Mouse (Mus musculus) E14TG2a.4 (cell line): ENCODE measurements around the gene Oxld1.
A peak's percentile ranks its signal among the peaks of the same experiment; 100 is the strongest.

Source experiments
- H3K27me3 ChIP-seq: 2 replicates; pipeline ENCODE4 v1.6.1; 2014; ENCODE audit warnings: low read length, control low read depth; ENCODE audit not compliant: insufficient read depth
- H3K36me3 ChIP-seq: 2 replicates; pipeline ENCODE4 v1.6.1; 2014; ENCODE audit warnings: low read length, control low read depth; ENCODE audit not compliant: insufficient read depth
- H3K4me1 ChIP-seq: replicated peaks from 2 replicates; pipeline ENCODE4 v1.6.1; 2014; ENCODE audit warnings: low read depth, low read length, control low read depth
- H3K4me3 ChIP-seq: replicated peaks from 2 replicates; pipeline ENCODE4 v1.5.1; 2014; ENCODE audit warnings: mild to moderate bottlenecking, low read length
- H3K9me3 ChIP-seq: 2 replicates; pipeline ENCODE4 v1.6.1; 2014; ENCODE audit warnings: low read length, control low read depth
- CTCF ChIP-seq: conservative IDR thresholded peaks from 2 replicates; pipeline ENCODE4 v1.5.1; 2014; ENCODE audit warnings: low read length
- NANOG ChIP-seq: IDR thresholded peaks from 2 replicates; pipeline ENCODE4 v1.6.1; 2014; ENCODE audit warnings: borderline replicate concordance, low read length, mixed read lengths
- POU5F1 ChIP-seq: IDR thresholded peaks from 2 replicates; pipeline ENCODE4 v1.6.1; 2014; ENCODE audit warnings: low read length, borderline replicate concordance

Oxld1 gene

GRCm38 (mm10) chr11:120465521-120465920 is 7.7 kb upstream of the Oxld1 start:
- no peak for TF ChIP-seq NANOG
- no peak for TF ChIP-seq CTCF
- no peak for TF ChIP-seq POU5F1
- Histone ChIP-seq H3K36me3 (peaks cover 78% of the 10 kb centered on the region), H3K4me3 (no peak overlapping the region), H3K27me3 (no peaks in the 10 kb centered on the region), H3K9me3 (no peaks in the 10 kb centered on the region), H3K4me1 (peaks cover 36% of the 10 kb centered on the region)

- Histone ChIP-seq H3K4me3 (no peak overlapping the region), H3K9me3 (no peaks in the 10 kb centered on the region), H3K36me3 (peaks cover 76% of the 10 kb centered on the region), H3K4me1 (peaks cover 43% of the 10 kb centered on the region), H3K27me3 (no peaks in the 10 kb centered on the region)
- TF ChIP-seq POU5F1 (no peak), NANOG (no peak), CTCF (no peak)
Observed at GRCm38 (mm10) chr11:120464365-120464764, 6.5 kb upstream of the Oxld1 start.

GRCm38 (mm10) chr11:120463536-120463935 is 5.7 kb upstream of the Oxld1 start:
- H3K9me3 ChIP-seq = no peaks in the 10 kb centered on the region
- no peaks in the 10 kb centered on the region for H3K27me3 ChIP-seq
- TF ChIP-seq NANOG (no peak), CTCF (no peak), POU5F1 (no peak)
- no peak overlapping the region for H3K4me3 ChIP-seq
- H3K36me3 ChIP-seq = peaks cover 72% of the 10 kb centered on the region
- peaks cover 50% of the 10 kb centered on the region for H3K4me1 ChIP-seq

DNA sequence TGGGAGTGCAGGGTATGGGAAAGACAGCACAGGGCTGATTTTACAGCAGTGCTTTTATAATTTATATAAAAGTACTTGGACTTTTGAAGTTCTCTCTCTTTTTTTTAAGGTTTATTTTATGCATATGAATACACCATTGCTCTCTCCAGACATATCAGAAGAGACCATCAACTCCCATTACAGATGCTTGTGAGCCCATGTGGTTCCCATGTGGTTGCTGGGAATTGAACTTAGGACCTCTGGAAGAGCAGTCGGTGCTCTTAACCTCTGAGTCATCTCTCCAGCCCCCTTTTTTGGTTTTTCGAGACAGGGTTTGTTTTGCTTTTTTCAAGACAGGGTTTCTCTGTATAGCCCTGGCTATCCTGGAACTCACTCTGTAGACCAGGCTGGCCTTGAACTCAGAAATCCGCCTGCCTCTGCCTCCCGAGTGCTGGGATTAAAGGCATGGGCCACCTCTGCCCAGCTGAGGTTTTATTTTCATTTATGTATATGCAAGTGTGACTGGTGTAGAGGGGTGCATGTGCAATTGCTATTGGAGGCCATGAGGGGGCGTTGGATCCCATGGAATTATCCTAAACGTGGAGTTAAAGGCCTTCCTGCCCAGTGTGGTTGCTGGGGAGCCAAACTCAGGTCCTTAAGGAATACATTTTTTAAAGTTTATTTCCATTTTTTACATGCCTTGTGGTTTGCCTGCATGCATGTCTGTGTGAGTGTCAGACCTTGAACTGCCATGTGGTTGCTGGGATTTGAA is 1.2 kb upstream of the Oxld1 start:
- Histone ChIP-seq H3K4me3 (peak overlapping the region; percentile 92), H3K36me3 (peaks cover 56% of the 10 kb centered on the region), H3K4me1 (peaks cover 44% of the 10 kb centered on the region), H3K9me3 (no peaks in the 10 kb centered on the region), H3K27me3 (0 out of 2 replicates have a peak, but pooled peaks cover 4% of the 10 kb centered on the region)
- TF ChIP-seq NANOG (no peak), CTCF (peak; percentile 66)

DNA sequence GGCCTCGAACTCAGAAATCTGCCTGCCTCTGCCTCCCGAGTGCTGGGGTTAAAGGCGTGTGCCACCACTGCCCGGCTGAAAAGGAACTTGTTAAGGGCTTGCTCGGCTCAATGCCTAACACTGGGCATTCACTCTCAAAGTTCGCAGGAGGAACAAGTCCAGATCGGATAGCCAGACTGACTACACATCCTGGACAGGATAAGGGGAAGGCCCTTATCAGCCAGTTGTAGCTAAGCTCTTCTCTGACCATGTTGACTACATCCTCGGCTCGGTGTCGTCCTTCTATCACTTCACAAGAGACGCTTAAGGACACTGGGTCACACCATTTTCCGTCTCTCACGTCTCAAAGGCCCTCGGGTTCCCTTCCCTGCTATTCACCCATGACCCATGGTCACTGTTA is 498 bp downstream of the Oxld1 start:
- TF ChIP-seq NANOG (no peak), POU5F1 (no peak), CTCF (no peak)
- Histone ChIP-seq H3K27me3 (peaks cover 9% of the 10 kb centered on the region; the same call in 1 of the 2 replicates), H3K4me3 (peak overlapping the region; percentile 92), H3K4me1 (peaks cover 43% of the 10 kb centered on the region), H3K9me3 (peaks cover 14% of the 10 kb centered on the region), H3K36me3 (peaks cover 39% of the 10 kb centered on the region)

DNA sequence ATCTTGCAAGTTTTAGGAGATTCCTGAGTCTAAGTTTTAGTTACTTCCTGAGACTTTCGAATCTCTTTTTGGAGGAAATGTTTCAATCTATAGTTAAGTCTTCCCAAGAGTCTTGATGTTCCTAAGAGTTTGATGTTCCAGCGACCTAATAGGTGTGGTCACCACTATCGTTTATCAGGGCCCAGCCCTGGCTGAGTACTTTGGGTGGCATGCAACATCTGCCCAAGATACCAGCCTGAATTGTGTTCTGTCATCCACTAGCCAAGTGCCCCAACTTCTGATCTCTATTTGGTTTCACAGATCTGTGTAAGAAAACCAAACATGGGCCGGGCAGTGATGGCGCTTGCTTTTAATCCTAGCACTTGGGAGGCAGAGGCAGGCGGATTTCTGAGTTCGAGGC is 2.5 kb downstream of the Oxld1 start:
- no peak overlapping the region for H3K4me3 ChIP-seq
- peaks cover 9% of the 10 kb centered on the region; the same call in 1 of the 2 replicates for H3K27me3 ChIP-seq
- H3K36me3 ChIP-seq = peaks cover 20% of the 10 kb centered on the region
- H3K4me1 ChIP-seq = peaks cover 32% of the 10 kb centered on the region
- peaks cover 14% of the 10 kb centered on the region for H3K9me3 ChIP-seq
- TF ChIP-seq POU5F1 = no peak
- no peak for TF ChIP-seq CTCF
- TF ChIP-seq NANOG = no peak

DNA sequence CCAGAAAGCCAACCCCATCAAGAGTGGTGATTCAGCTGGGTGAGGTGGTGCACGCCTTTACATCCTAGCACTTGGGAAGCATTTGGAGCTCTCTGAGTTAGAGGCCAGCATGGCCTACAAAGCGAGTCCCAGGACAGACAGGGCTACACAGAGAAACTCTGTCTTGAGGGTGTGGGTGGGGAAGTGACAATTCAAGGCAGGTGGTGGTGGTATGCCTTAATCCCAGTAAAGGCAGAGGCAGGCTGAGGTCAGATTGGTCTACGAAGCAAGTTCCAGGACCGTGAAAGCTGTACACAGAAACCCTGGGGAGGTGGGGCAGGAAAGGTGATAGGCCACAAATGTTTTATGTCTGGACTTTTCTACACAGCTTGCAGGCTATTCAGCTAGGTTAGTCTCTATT is 2.9 kb downstream of the Oxld1 start:
- TF ChIP-seq NANOG = no peak
- TF ChIP-seq CTCF = no peak
- TF ChIP-seq POU5F1 = no peak
- Histone ChIP-seq H3K4me1 (peaks cover 31% of the 10 kb centered on the region), H3K4me3 (no peak overlapping the region), H3K9me3 (peaks cover 14% of the 10 kb centered on the region), H3K27me3 (peaks cover 9% of the 10 kb centered on the region; the same call in 1 of the 2 replicates), H3K36me3 (peaks cover 16% of the 10 kb centered on the region)

DNA sequence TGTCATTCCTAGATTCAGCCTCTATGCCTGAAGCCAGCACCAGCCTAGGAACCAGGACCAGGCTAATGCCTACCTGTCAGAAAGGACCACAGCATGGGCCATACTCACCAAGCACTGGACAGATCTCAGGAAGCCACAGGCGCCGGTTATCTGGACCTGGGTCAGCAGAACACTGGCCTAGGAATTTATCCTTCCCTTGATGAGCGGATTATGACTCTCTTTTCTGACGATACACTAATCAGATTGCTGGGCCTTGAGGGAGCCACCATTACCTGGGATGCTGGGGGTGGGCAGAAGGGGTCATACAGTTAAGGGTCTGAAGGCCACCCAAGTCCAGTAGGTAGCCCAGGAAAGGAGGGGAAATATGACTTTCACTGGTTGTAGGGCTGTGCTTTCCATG is 4.6 kb downstream of the Oxld1 start, which contains the start of gene Pde6g:
Gene Pde6g, minus strand, starts transcription at position 195 of the 400 bp plus-strand sequence.
- peaks cover 14% of the 10 kb centered on the region for H3K9me3 ChIP-seq
- H3K4me3 ChIP-seq = no peak within 1 kb of the TSS

More for the DNA sequence above, 4.6 kb downstream of the Oxld1 start, which contains the start of gene Pde6g:
- Histone ChIP-seq H3K27me3 (peaks cover 9% of the 10 kb centered on the region; the same call in 1 of the 2 replicates), H3K36me3 (peaks cover 8% of the 10 kb centered on the region), H3K4me1 (peaks cover 18% of the 10 kb centered on the region)
- TF ChIP-seq CTCF (no peak), NANOG (no peak), POU5F1 (no peak)
